Mouse (Mus musculus) C2C12 (cell line): Measurements from ENCODE around the gene Armc9.

Source experiments
- CTCF ChIP-seq: IDR thresholded peaks from one replicate; pipeline ENCODE4 v1.5.1; 2011; ENCODE audit not compliant: control insufficient read depth, insufficient read depth, insufficient read length
- FOSL1 ChIP-seq: IDR thresholded peaks from one replicate; pipeline ENCODE4 v1.8.0; 2011; ENCODE audit warnings: mild to moderate bottlenecking, low read length; ENCODE audit not compliant: poor library complexity, insufficient read depth, severe bottlenecking
- MAX ChIP-seq: IDR thresholded peaks from one replicate; pipeline ENCODE4 v1.6.1; 2011; ENCODE audit warnings: mild to moderate bottlenecking, control low read depth
- MYOD1 ChIP-seq: IDR thresholded peaks from one replicate; pipeline ENCODE4 v1.6.1; 2011; ENCODE audit warnings: low read depth; ENCODE audit not compliant: control insufficient read depth, insufficient read length

GRCm38 (mm10) chr1:86312269-86312668, 157.7 kb downstream of the Armc9 start:
- no peak for TF ChIP-seq CTCF
- no peak for TF ChIP-seq MYOD1
- TF ChIP-seq FOSL1, result no peak
- TF ChIP-seq MAX, result no peak
